Mouse (Mus musculus): ENCODE data around the gene 1700020A23Rik.

The 1700020A23Rik gene

DNA sequence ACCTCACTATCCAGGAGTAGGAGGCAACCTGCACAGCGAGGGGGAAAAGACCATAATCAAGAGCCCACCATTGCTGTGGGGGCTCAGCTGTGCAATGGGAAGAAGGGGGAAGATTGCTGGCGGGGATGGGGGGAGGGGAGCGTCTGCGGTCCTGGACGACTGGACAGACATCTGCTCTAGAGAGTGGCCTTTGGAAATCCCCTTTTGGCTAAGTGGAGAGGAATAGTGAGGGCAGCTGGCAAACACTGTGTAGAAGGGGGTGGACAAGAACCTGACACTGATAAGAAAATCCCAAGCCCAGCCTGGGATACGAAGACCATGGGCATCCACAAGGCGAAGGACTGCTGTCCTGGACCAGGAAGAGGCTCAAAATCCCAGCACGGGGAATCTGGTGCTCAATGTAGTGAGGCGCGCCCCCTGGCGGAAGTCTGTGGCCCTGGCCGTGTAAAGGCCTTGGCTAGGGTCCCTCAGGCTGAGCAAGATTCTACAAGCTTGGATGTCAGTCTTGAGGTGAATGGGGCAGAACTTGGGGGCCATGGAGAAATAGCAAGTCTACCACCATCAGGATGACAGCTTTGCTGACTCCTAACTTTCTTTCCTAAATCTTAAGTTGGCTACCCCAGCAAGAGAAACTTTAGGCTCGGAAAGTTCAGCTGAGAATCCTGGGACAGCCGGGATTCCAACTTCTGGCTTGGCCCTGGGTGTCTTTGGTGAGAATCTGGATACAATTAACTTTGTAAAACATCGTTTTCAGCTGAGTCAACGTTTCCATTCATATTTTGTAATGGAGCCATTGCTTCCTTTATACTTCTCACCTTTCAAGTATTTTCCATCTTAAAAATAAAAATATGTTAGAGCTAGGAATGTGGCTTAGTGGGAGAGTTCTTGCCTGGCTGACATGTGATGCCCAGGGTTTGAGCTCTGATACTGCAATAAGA, 6.8 kb downstream of the 1700020A23Rik start:
- peak; percentile 73 to 75 for DNase-seq (ENCODE audit: low spot score in 2 of 2)

DNA sequence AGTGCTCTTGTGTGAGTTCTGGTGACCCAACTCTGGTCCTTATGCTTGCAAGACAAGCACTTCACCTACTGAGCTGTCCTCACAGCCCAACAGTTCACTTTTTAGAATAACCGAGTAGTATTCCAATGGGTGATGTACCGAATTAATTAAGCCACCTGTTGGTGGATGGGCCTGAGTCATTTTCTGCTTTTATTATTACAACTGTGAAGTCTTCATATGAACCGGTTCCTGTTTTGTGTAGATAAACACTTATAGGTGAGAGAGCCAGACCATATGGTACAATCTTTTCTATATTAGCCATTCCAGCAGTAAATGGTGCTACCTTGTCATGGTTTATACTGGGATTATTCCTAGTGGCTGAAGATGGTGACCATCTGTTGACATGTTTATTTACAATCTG, 7.7 kb downstream of the 1700020A23Rik start:
- DNase-seq (ENCODE audit: low spot score in 2 of 2), result no peak

DNA sequence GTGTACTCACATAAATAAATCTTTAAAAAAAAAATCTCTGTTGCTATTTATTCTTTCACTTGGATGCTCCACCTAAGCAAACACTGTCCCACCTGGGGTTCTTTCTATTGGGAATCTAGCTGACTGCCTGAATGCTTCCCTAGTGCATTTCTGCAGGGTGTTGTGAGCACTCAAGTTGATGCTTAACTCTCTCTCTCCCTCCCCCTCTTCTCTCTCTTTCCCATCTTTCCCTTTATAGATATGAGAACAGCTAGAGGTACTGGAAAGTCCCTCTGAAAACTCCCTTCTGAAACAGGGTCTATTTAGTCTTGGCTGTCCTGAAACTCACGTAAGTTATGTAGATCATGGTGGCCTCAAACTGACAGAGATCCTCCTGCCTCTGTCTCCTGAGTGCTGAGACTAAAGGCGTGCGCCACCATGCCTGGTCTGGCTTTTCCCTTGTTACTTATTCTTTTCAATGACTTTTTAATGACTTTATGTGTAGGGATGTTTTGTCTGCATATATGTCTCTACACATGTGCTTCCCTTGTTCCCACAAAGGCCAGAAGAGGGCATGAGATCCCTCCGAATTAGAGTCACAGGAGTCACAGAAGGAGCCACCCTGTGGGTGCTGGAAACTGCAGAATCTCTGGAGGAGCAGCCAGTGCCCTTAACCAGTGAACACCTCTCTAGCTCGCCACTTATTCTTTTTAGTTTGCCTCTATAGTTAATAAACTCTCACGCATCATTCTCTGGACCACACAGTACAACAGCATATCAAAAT, 9.2 kb downstream of the 1700020A23Rik start:
- DNase-seq (ENCODE audit: low spot score in 2 of 2), result no peak

DNA sequence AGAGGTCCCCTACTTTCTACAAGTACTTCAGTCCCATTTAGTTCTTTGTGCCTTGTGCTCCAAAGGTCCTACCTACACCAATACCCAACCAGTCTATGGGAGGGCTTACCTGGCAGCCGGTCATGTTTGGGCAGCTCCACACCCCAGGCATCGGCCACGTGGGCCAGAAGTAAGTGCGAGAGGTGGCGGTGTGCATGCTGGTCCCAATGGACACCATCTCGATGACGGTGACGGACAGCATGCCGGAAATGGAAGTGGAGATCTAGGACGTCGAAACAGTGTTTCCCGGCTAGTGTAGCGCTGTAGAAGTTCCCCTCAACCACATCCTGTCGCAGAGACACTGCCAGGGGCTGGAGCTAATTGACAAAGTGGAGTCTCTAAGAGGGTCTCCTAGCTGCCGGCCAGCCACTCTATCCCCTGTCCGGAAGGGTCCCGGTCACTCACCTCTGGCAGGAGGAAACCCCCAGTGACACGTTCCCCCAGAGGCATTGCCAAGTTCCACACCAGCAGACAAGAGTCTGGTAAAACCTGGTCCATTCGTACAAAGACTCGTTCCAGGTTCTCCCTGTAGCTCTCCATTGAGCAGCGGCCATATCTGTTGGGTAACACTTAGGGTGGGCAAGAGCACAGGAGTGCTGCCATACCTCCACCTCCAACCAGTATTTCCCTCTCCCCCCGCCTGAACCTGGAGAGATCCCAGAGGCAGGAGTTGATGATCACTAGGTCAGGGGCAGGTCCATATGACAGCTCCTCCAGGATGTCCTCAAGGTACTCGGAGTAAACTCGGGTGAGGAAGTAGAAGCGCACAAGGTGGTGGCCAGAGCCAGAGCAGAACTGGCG, 16.9 kb downstream of the 1700020A23Rik start:
- DNase-seq (ENCODE audit: low spot score in 2 of 2), result no peak

DNA sequence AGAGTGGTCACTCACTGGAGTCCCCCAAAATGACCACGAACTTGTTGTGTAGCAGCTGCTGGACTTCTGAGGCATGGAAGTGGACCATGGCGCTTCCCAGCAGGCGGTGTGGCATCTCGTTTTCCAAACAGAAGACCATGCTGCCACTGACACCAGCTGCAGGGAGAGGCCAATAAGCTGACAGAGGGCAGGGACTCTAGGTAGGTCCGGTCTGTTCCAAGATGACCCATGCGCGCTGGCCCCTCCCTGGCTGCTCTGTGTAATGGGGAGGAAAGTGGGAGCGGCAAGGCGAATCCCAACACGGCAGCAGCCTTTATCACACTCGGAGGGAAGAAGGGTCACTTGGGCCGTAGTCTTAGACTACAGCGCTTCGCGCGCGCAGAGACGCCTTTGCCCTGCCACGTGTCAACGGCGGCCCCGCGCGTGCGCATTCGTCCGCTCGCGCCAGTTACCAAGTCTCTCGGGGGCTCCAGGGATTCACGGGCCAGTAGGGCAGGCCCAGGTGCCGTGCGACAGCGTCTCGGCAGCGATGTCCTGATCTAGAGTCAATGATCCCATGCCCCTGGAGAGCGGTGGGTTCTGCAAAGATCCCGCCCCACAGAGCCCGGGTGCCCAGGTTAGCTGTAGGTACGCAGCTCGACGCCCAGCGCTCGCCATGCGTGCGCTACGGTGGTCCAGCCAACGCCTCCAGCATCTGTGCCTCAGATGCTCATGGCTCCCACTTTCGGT, 18.5 kb downstream of the 1700020A23Rik start:
- DNase-seq (ENCODE audit: low spot score in 2 of 2), result peak; percentile 53 to 92

DNA sequence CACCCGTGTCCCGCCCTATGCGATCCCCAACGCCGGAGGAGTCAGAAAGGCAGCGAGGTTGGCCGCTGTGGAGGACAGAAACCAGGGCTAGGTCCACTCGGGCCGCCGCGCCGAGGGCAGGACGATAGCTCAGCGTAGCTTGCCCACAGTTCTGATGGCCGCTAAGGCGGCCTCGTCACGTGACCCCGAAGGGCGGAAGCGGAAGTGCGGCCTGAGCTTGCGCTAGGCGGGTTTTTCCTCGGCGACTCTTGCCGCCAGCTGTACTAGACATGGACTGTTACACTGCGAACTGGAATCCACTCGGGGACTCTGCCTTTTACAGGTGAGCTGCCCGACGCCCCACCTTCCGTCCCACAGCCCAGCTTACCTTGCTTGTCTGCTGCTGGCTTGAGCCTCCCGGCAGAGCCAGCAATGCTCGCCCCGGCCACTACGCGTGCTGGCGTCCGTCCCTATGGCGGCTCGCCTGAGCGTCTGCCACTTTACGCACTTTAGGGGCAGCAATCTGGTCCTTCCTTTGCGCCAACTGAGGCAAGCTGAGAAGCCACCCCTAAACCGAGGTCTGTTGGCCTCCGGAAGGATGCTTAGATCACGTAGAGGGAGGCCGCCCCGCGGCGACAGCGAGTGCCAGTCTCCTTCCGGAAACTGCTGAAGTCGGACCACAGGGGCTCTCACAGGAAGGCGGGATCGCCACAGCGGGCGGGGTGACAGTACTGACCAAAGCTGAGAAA, 19.2 kb downstream of the 1700020A23Rik start, which contains the start of the genes Vps16 and Pced1a:
Gene Vps16 (plus strand): TSS at position 214 of the 728 bp plus-strand sequence.
Gene Pced1a (minus strand): TSS at position 576 of the 728 bp plus-strand sequence.
- peak in 1 of 2 experiments; percentile 91 for DNase-seq (ENCODE audit: low spot score in 2 of 2)

DNA sequence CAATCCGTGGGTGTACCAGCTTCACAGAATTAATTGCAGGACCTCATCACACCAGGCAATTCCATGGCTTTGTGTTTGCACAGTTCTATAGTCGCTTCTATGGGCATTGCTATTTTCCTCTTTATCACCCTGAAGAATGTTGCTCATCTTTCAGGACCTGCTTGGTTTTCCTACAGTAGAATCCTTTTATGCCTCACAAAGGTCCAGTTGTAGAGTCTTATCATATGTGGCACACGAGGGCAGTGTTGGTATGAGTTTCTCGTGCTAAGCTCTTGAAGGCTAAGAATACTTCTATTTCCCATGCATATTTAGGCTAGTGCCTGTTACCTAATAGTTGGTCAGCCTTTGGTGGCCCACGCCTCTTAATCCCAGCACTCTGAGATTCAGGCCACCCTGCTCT, 20.1 kb downstream of the 1700020A23Rik start:
- no peak for DNase-seq (ENCODE audit: low spot score in 2 of 2)

DNA sequence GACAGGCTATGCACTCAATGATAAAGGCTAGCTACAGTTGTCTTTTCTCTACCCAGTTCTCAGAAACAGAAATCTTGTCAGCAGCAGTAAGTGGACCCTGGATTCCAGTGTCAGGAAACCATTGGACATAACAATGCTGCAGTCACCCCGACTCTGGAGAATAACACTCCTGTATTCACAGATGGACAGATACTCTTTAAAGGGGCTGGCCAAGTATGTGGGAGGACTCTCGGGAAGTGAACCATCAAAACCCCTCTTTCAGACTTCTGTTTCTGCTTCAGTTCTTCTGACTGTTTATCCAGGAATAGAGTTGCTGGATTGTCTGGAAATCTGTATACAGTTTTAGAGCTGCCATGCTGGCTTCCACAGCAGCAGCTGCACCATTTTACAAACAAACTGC, 24.8 kb downstream of the 1700020A23Rik start:
- no peak for DNase-seq (ENCODE audit: low spot score in 2 of 2)

DNA sequence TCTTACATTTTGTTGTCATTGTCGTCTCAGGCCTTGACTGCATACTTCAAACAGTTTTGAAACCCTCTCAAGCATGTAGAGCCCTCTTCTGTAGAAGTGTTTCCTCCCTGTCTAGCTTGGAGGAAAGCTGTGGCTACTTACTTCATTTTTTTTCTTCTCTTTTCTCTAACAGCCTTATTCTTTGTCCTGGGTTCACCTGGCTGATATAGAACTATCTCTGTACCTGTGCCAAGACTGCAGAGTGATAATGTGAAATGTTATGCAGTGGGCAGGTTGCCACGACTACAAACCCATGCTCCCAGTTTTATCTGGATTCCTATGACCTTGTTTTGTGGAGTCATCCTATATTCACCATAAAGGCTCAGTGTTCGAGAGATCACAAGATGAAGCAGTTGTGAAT, 25.4 kb downstream of the 1700020A23Rik start:
- DNase-seq (ENCODE audit: low spot score in 2 of 2), result no peak

DNA sequence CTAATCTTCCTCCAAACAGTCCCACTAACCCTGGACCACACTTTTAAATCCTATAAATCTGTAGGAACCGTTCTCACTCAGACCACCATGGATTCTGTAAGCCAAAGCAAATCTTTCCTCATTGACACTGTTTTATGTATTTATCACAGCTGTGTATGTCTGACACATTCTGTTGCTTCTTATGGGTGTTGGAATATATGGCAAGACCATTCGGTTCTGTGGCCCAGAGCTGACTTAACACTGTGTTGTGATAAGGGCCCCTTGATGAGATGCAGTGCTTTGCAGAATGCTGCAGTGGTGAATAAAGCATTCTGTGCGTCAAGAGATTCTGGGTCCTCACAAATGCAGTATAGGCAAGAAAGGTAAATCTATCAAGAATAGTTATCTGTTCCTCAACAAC, 27.1 kb downstream of the 1700020A23Rik start:
- no peak for DNase-seq (ENCODE audit: low spot score in 2 of 2)

DNA sequence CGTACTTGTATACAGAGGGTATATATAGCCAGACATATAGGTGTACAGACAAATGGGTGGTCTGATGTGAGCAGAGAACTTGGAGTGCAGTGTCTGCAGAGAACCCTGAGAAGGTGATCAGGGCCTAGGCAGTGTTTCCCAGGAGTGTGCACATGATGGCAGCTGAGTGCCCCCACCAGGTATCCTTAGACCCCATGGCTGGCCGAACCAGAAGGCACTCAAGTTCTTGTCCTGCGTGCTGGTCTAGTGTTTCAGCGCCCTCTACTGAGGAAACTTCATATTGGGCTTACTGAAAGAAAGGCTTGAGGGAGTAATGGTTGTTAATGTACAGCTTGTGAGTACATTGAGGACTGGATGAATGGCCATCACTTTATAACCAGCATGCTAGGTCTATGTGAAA, 28.1 kb downstream of the 1700020A23Rik start:
- DNase-seq (ENCODE audit: low spot score in 2 of 2), result no peak

DNA sequence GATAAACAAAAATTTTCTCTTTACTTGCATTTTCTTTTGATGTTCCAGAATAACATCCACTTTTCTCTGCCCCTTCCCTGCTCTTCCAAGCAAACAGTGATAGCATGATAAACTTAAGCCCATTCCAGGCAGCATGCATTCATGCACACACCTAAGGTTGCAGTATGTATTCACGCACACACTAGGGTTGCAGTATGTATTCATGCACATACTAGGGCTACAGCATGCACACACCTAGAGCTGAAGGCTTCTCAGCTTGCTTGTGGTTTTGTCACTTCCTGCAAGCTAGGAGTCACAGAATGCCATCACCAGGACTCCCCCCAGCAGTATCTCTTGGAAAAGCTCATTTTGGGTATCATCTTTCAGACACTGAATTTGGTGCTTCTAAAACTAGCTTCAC, 31.7 kb downstream of the 1700020A23Rik start:
- DNase-seq (ENCODE audit: low spot score in 2 of 2), result no peak

DNA sequence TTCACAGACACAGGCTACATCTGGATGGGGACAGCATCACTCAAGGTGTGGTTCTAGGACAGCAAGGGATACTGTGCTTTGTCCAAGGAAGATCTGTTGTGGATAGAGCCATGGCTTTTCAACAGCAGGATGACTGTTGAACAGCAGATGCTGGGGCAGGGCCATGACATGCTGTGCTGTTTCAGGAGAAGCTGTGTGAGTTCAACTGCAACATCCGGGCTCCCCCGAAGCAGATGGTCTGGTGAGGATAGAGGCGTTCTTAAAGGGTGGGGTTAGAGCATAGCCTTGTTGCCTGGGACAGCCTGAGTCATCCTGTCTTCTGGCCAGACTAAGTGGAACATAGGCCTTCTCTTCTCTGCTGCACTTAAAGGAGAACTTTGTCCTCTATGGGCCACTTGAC, 33.8 kb downstream of the 1700020A23Rik start:
- no peak for DNase-seq (ENCODE audit: low spot score in 2 of 2)

DNA sequence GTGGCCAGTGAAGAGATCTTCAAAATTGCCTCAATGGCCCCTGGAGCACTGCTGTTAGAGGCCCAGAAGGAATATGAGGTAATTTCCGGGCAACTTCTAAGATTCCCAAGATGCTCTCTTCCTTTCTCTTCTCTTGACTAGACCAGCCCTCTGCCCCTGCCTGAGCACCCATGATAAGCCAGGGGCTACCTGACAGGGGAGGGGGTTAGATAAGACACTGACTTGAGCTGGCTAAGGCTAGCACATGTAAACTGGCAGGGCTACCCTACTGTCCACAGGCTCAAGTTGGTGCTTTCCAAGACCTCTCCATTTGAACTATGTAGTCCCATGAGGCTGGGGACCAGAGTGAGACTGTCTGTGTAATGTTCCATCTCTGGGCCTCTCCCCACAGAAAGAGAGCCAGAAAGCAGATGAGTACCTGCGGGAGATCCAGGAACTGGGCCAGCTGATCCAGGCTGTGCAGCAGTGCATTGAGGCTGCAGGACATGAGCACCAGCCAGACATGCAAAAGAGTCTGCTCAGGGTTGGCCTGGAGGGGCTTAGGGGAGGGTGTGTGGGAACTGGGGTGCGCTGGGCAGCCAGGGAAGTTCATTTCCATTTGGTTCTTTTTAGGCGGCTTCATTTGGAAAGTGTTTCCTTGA, 34.9 kb downstream of the 1700020A23Rik start:
- no peak for DNase-seq (ENCODE audit: low spot score in 2 of 2)

DNA sequence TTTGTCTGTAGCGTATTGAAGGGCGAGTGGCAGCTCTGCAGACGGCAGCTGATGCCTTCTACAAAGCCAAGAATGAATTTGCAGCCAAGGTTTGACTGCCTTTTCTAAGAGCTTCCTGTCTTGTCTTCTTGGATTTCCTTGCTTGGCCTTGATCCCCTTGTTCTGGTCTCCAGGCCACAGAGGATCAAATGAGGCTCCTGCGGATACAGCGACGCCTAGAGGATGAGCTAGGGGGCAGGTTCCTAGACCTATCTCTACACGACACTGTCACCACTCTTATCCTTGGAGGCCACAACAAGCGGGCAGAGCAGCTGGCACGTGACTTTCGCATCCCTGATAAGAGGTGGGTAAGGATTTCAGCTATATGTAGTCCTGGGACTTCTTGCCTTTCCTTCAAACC, 37.1 kb downstream of the 1700020A23Rik start:
- DNase-seq (ENCODE audit: low spot score in 2 of 2), result no peak

DNA sequence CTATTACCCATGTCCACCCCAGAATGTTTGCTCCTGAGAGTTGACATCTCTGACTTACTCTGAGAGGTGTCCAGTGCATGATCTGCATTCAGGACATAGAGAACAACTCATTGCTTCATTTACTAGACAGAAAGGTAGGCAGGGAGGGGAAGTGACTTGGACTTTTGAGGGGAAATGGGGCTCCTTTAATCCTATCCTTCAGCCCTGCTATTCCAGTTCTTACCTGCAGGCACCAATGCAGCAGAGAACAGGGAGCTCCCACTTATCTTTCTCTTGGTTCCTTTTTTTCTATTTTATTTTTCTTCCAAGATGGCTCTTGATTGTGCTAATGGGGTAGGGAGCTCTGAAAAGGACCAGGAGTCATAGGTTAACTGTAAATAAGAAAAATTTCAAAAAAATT, 43.4 kb downstream of the 1700020A23Rik start:
- no peak for DNase-seq (ENCODE audit: low spot score in 2 of 2)

DNA sequence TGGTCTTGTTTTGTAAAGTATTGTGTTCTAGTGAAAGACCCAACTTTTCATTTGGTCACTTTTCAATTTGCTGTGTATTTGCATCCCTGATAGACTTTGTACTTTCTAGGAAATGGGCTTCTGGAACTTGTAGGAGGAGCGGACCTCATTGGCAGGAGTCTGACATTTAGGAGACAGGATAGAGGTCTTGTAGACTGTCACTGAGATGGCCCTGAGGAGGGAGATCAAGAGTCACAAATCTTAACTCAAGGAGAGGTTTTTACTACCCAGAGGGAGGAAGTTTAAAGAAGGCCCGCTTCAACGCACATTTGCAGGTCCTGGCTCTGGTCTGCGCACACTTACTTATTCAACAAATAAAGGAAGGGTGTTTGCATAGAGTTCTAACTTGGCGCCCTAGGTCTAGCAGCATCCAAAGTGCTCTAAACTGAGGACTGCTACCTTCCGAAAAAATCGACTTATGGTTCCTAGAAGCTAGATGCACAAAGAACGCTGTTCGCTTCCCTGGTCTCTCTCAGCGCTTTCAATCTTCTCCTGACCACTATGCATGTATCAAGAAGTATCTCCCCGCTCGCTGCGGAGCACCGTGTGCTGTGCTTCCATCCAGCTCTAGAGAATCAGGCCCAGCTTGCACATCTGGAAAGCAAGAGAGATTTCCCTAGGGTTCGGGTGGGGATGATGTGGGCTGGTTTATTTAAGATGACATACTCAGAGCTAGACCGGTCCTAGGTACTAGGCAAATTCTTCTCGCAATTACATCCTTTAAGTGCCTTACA, 44.1 kb downstream of the 1700020A23Rik start:
- no peak for DNase-seq (ENCODE audit: low spot score in 2 of 2)

DNA sequence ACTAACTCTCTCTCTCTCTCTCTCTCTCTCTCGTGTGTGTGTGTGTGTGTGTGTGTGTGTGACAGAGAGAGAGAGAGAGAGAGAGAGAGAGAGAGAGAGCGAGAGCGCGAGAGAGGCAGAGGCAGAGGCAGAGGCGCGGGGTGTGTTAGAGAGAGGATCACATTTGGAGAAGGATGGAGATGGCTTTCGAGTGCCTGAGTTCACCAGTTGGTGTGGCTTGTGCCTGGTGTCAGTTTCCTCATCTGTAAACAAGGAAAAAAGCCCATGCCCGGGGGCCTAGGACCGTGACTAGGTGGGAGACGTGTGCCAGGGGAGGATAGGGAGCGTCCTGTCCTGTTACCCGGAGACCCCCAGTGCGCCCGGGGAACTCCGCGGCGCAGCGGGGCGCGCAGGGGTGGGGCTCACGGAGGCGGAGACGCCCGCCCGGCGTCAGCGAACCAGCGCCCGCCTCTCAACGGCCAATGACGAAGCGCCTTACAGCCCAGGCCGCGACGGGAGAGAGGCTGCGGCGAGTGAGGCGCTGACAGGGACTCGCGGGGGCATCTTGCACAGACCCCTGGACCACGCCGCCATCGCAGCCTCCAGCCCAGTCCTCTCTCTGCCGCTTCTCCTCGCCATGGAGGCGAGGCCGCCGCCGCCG, 44.9 kb downstream of the 1700020A23Rik start, which contains the start of gene Ptpra:
Gene Ptpra (plus strand): TSS at position 485 of the 640 bp plus-strand sequence.
- peak; percentile 87 to 94 for DNase-seq (ENCODE audit: low spot score in 2 of 2)

Data from urinary bladder, adult 18-20 months (tissue).